Mouse (Mus musculus) regulatory T cell (primary cell): Measurements from ENCODE around the gene Gsg1.

ENCODE experiments used
- in situ Hi-C: fragments of 300-600 bp; cut with MboI, MseI; formaldehyde crosslinking; loops from one replicate; pipeline ENCODE4 v1.15.1; 2025; ENCODE audit warnings: high pct_unique_total_duplicates

Gene Gsg1

DNA sequence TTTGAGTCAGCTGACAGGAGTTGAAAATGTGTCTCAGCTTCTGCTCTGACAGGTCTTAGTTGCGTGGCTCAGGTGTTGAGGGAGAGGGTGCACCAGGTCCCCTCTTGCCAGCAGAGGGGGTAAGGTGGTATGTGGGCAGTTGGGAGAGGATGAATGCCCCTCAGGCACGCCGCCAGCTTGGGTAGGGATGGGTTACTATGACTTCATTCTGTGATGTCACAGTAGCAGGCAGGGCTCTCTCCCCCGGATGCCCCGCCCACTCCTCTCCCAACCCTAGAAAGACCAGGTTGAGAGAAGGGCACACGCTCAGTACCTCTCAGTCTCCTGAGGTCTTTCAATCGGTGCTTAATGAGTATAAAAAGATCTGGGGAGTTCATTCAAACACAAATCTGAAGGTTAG lies at the start of gene Gsg1:
Gsg1 (minus strand) TSS at position 199 of the 400 bp plus-strand sequence.
- in situ Hi-C loops, result no loop called here

DNA sequence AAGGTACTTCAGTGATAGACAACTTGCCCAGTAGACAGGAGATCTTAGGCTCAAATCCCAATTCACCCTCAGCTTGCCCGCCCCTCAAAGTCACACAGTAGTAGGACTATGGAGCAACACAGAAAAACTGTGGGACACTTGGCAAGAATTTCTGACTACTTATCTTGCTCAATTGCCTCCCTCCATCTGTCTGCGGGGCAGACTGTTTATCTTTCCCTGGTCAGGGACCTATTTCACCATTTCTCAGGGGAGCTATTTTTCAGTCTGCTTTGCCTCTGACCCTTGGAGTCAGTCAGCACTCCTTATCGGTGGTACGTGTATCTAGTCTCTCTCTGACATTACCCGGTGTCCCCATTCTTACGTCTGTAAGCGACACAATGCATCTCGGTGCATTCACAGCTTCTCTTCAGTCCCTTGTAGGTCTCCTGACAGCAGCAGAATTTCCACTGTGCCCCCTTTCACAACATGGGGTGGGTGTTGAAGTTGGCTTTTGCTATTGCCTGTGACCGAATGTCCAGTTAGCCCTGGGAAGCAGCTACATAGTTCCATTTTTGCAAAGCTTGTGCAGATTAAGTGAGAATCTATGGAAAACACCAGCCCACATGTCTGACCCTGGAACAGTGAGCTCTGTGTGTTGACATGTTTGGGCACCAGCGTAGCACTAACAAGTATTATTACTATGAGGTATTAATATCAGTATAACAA lies 48.4 kb upstream of the Gsg1 start:
- in situ Hi-C loops, result no loop called here

DNA sequence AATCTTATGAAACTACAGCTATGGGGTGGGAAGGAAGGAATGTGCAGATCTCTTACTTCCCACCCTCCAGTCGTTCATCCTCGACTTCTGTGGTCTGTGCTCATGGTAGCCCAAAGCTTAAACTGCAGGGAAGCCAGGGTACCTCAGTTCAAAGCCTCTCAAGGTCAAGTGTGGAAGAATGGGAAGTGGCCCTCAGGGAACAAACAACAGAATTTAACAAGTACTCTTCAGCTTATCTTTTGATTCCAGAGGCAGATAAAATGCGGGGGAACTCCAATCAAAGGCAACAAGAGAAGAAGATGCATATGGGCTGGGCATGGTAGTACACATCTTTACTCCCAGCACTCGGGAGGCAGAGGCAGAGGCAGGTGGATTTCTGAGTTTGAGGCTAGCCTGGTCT lies 46.3 kb upstream of the Gsg1 start:
- in situ Hi-C loops, result no loop called here

DNA sequence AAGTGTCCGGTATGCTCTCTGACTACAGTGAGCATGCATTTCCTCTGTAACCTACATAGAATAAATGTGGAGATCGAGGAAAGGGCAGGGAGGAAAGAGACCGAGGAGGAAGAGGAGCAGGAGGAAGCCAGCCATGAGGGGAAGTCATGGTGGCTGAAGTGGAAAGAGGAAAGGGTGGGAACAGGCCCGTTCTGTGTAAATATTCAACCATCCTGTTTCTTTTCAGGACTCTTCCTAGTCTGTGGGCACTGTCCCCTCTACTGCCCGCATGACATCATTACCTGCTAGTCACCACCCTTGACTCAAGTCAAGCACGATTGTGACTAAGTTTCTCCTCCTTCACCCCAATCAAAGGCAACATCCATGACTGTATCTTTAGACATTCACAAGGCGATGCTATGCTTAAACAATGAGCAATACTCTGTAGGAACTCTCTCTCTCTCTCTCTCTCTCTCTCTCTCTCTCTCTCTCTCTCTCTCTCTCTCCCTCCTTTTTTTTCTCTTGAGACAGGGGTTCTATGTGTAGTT lies 44.9 kb upstream of the Gsg1 start:
- in situ Hi-C loops, result no loop called here

DNA sequence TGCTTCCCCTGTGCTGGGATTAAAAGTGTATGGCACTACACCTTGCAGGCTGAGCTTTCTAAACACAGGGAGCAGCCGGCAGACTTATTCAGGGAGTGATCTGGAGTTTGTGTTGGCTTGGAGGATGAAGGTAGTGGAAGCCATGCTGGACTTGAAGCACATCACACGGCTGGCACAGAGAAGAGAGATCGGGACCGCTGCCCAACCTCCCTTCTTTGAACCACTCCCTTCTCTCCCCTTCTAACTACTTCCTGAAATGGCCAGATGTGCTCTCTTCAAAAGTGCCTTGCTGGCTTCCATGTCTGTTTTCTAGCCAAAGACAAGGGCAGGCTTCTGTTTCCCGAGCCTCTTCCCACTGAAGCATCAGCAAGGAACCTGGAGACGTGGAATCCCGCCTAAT lies 43.4 kb upstream of the Gsg1 start:
- in situ Hi-C loops, result no loop called here

DNA sequence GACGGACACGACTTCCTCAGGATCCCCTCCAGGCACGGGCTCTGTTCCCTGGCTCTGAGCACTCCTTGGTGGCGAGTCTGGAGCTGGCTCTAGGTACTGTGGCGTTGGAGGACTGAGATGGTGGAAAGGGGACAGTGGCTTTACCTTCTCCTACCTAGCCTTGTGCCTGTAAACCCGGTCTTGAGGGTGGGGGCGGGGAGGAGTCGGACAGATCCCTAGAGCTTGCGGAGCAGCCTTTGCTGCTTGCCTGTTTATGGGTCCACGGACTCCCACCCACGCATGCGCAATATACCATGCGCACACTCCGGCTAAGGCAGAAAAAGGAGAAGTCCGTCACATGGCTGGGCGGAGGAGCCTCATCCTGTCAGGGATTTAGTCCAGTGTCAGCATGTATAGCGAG lies 42.1 kb upstream of the Gsg1 start:
- in situ Hi-C loops, result no loop called here

DNA sequence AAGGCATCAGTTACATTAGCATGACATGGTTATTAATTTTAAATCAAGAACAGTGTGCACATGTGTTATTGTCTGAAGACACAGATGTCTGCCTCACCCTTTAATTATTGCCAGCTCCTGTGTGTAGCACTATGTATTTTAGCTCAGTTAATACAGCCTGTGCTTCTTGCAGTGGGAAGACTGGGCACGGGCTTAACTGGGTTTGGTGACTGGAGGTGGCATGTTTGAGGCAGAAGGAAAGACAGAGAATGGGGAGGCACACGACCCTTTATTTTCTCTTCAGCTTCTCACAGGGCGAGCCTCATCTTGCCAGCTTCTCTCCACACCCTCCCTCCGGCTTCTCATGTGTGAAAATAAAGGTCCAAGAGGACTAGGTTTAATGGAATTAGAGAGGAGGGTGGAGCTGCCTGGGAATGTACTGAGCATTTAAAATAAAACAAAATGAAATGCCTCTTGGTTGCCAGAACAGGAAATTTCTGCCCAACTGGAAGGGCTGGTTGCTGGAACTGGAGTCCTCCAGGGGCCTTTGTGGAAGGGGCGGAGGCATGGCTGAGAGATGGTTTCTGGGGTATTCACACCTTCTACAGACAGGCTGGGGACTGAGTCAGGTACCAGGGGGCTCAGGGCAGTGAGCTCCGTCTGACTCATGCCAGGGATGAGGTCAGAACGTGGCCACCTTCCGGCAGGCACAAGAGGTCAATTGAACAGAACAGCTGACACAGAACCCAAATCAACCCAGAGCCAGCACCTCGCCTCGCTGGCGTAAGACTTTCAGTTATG lies 41.1 kb upstream of the Gsg1 start:
- in situ Hi-C loops, result no loop called here

DNA sequence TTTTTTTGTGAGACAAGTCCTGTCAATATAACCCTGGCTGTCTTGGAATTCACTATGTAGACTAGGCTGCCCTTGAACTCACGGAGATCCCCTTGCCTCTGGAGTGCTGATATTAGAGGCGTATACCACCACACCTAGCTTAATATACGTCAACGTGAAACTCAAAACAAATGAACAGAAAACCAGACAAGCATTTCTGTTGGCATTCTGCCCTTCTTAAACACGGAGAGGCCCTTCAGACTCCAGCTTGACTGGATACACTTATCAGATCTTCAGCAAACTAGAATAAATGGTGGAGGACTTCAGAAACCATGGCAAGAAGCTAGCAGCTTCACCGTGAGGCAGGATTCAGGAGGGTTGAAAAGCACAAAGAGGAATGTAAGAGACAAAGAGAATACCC lies 40.0 kb upstream of the Gsg1 start:
- in situ Hi-C loops, result no loop called here

DNA sequence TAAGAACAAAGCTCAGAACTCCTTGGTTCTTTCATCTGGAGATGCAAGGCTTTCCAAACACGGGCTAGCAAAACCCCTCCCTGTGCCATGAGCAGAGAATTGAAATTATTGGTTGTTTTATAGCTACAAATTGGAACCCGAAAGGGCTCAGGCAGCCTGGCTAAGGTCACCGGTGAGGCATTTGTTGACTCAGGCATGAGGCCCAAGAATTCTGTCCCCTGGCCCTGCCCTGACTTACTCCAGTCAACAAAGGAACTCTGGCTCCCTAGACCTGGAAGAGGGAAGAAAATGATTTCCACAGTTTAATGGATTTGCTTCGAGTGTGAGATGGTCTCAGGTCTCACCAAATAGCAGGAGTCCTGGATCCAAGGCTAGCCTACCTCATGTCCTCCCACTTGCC lies 38.2 kb upstream of the Gsg1 start:
- in situ Hi-C loops, result no loop called here

DNA sequence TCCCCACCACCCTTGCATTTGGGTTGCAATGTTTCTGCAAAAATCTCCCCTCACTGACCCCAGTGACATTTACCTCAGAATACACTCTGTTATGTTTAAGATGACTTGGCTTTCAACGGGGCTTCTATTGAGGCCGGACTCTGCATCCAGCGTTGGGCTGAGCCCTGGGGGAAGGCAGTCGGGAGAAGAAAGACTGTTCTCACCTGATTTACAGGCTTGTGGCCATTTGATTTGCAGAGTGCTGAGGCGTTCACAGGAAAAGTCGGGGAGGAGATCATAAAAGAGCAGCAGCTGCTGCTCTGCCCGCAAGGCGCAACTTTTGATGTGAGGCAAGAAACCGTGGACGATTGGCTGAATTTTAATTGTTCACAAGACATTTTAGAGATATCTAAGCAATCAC lies 25.7 kb upstream of the Gsg1 start:
- in situ Hi-C loops, result no loop called here

DNA sequence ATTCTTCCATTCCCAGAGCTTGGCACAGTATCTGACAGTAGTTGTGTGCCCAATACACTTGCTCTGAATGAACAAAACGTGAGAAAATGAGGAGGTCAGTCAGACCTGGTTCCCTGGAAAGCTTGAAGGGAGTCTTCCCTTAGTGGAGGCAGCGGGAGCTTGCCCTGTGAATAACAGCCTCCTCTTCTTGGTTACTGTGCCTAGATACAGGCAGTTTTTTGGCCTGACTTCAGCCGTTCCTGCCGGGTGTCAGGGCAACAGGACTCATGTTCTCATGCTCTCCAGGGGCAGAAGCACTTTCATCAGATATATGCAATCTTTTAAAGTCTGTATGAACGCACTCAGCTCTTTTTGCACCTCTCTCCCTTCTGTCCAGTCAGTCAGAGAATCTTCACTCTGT lies 25.1 kb upstream of the Gsg1 start:
- in situ Hi-C loops, result no loop called here

DNA sequence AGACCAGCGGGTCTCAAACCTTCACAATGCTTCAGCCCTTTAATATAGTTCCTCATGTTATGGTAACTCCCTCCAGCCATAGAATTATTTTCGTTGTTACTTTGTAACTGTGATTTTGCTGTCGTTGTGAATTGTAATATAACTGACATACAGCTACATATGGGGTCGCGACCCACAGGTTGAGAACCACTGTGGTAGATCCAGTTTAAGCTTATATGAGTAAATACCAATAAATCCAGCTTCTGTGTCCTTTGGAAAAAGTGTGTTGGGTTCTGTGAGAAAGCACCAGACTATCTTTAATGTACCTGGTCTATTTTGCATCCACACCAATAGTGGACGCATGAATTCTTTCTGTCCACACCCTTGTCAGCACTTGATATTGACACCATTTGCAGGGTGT lies 24.2 kb upstream of the Gsg1 start:
- in situ Hi-C loops, result no loop called here

DNA sequence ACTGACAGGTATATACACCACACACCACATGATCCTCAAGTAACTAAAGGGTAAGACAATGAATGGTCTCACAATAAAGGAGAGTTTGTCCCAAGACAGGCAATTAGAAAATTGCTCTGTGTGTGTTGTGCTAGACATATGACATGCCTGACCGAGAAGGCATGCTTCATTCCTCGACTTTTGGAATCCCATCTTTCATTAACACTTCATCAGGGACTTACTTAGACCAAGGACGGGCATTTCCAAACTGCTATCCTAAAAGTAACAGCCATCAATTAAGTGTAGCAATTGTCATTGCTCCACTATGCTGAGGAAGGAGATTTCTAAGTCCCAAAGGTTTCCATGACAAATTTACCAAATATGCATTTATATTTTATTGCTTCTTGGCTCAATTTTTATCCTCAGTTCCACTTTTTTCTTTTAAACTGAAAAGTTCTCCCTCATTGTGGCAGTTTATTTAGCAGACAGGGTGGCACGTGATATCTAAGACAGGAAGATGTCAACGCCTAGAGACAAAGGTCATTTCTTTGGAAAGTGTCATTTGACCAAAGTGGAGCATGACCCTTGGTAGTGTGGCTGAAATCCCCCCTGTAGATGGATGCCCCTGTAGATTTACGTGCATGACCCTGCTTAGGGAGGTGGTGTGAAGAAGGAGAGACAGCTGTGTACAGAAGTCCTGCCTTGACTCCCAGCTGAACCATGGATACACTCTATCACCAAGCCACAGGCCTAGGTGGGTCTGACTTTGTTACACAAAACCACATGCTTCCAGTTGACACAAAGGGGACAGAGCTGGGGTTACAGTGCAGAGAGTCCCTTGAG lies 22.5 kb upstream of the Gsg1 start:
- in situ Hi-C loops, result no loop called here

DNA sequence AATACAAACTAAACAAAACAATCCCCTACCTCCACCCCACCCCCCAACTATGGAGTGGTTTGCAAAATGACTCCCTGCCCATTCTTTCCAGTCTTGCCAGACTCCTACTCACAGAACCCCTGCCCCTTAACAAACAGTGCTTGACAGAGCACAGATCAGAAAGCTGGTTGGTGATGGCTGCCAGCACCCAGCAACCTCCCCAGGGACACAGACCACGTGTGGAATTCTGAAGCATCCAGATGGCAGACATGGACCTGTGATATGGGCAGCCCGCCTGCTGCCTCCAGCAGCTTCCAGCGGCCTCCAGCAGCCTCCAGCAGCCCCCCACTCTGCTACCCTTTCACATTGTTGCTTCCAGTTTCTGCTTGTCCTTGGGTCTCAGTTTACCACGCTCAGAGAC lies 21.1 kb upstream of the Gsg1 start:
- in situ Hi-C loops, result no loop called here

DNA sequence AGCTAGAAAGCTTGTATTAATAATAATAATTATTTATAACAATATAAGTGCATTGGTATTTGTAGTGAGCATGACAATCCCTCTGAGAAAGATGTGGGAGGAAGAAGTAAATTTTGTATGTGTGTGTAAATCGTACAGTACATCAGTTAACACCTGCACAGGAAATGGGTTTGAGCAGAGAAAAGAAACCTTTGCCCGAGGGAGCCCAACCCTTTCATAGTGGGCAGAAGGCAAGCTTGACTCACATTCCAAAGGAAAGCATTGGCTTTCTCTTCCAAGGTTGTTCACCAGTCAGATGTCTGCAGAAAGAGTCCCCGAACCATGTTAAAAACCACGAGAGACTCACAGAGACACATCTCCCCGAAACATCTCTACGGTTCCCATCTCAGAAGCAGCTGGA lies 18.9 kb upstream of the Gsg1 start:
- in situ Hi-C loops, result no loop called here

DNA sequence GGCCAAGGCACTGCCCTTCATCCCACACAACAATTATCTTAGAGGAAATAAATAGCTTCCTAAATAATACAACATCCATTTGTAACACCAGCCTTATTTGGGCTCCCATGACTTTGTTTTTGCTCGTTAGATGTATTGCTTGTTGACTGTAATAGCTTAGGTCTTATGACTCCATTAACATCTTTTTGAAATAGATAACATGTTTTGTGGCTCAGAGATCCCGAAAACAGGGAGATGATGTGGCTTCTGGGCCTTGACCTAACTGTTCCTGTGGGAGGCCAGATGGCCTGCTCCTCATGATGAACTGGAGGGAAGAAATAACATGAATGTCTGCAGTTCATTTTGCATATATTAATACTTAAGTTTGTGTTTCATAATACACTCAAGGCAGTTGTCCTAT lies 17.6 kb upstream of the Gsg1 start:
- in situ Hi-C loops, result no loop called here

DNA sequence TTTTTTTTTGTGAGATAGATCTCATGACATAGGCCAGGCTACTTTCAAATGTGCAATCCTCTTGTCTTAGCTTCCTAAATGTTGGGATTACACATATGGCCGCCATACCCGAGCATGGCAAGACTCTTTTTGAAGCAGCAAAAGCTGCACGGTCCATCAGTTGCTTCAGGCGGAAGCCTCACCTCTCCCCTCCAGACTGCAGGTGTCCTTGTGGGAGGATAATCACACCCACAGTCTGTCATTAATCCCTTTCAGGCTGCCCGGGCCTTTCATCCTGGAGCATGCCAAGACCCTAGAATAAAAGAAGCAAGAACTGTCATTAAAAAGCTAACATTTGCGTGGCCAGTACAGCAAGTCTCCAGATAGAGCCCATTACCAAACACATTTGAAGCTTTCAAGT lies 15.5 kb upstream of the Gsg1 start:
- in situ Hi-C loops, result no loop called here

DNA sequence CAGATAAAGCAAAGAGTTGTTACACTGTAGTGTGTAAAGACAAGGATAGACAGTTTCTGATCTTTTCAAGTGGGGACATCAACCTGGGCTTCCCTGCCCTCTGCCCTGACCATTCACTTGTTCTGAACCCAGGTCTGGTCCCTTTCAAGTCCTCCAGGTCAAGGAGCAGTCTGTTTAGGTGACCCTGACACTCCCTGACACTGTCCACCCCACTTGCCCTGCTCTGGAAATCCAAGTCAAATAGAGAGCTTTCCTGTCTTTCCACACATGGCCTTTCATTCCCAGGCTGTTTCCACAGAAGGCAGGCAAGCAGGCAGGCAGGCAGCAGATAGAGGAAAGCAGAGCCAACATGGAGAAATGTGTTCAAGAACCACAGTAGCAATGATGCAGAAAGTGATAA lies 14.2 kb upstream of the Gsg1 start:
- in situ Hi-C loops, result no loop called here

DNA sequence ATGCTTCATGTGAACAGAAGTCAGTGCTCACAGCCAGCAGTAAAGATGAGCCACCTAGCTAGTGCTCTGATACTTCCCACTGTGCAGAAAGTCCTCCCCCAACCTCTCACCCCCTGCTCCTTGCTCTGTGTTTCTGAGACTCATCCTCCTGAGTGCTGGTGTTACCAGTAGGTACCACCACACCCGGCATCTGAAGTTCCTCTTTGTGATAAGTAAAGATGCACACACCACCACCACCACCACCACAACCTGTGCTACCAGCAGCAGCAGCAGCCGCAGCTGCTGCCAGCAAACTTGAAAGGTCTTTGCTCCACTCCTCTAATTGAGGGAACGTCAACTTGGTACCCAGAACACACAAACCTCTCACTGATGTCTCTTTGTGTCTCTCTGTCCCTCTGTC lies 13.1 kb upstream of the Gsg1 start:
- in situ Hi-C loops, result no loop called here

DNA sequence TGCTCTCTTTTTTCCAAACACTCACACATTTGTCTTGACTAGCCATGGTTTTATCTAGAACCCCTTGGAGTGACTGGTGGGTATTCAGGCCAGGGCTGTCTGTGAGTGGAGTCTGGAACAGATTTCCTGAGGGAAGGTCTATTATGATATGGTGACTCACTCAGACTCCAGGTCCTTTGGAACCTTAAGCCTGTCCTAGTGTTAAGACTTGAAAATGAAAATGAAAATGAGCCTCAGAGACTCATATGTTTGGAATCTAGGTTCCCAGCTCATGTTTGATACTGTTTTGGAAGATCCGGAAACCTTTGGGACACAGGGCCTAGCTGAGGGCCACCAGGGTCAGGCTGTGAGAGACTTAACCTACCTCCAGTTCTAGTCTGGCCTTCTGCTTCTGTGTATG lies 11.9 kb upstream of the Gsg1 start:
- in situ Hi-C loops, result no loop called here

DNA sequence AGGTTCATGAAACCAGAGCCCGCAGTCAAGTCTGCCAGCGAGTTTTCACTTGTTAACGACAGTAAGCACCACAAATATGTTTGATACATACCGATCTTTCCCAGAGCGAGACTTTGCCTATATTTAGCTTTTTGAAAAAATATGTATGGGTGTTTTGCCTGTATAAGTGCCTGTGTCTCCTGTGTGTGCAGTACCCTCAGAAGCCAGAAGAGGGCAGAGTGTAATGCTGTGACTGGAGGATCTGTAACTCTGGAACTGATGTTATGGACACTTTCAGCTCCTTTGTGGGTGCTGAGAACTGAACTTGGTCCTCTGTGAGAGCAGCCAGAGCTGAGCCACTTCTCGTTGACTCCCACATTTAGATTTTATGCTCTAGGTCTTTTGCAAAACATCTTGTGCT lies 10.0 kb upstream of the Gsg1 start:
- in situ Hi-C loops, result no loop called here

DNA sequence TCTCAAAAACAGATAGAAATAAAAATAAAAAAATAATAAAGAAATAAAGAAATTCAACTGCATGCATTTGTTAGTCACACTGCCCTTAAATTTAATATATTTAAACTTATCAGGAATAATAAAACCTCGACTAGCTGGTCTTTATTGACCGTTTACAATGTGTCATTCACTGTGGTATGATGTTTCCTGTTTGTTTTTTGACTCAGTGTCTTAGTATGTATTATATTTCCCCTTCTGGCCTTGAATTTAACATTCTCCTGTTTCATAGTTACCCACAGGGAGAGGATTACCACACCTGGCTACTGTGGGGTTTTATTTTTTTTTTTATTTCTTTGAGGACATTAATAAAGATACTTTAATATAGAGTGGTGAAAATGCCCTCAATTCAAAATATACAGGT lies 8.4 kb upstream of the Gsg1 start:
- in situ Hi-C loops, result no loop called here
